Mouse (Mus musculus) liver, embryonic 14.5 days (tissue): ENCODE results near the gene Efna1. TPM values are rescaled to one million over a fixed set of nuclear protein-coding genes. Genes with fewer than 3 reads are reported as not detected.

Experiments
- ATAC-seq: fragments of 200-750 bp; cut with Nextera tagmentation; 2 replicates; pipeline ENCODE4 v1.8.0; 2017; ENCODE audit warnings: moderate number of reproducible peaks, mild to moderate bottlenecking, moderate library complexity; ENCODE audit not compliant: insufficient read depth
- DNase-seq, 3 experiments: peaks; one replicate each; pipeline ENCODE4 v3.0.0-alpha.2; 2012 to 2013; ENCODE audit warnings: low read depth in 3 of 3, low spot score in 3 of 3
- H3K27ac ChIP-seq: fragments of 300-500 bp; sonication (generic); 2 replicates; pipeline ENCODE4 v1.5.1; 2014; ENCODE audit warnings: moderate library complexity, mild to moderate bottlenecking, control low read depth, inconsistent platforms
- H3K27me3 ChIP-seq: fragments of 300-500 bp; sonication (generic); 2 replicates; pipeline ENCODE4 v1.6.1; 2014; ENCODE audit warnings: mild to moderate bottlenecking, low read length, moderate library complexity; ENCODE audit not compliant: control insufficient read depth, insufficient read depth
- H3K36me3 ChIP-seq: fragments of 300-500 bp; sonication (generic); replicated peaks from 2 replicates; pipeline ENCODE4 v1.6.1; 2014; ENCODE audit warnings: low read depth; ENCODE audit not compliant: control insufficient read depth, insufficient read depth
- H3K4me1 ChIP-seq, 2 experiments: fragments of 200-500 bp in 1 of 2; fragments of 300-500 bp in 1 of 2; sonication (generic) in 1 of 2; replicated peaks; 2 replicates each; pipeline ENCODE4 v1.6.1; 2012 to 2014; ENCODE audit warnings: antibody characterized with exemption in 1 of 2, inconsistent platforms in 1 of 2, low read length in 1 of 2; ENCODE audit not compliant: control insufficient read depth in 2 of 2, insufficient read depth in 2 of 2
- H3K4me2 ChIP-seq: fragments of 300-500 bp; sonication (generic); 2 replicates; pipeline ENCODE4 v1.6.1; 2014; ENCODE audit warnings: low read depth, mild to moderate bottlenecking, control low read depth, moderate library complexity
- H3K4me3 ChIP-seq, 2 experiments: fragments of 200-500 bp in 1 of 2; fragments of 300-500 bp in 1 of 2; sonication (generic) in 1 of 2; 2 replicates each; pipeline ENCODE4 v1.5.1; 2012 to 2014; ENCODE audit warnings: low read depth in 2 of 2, low read length in 2 of 2, mild to moderate bottlenecking in 2 of 2, control low read depth in 1 of 2, inconsistent platforms in 1 of 2, moderate library complexity in 1 of 2; ENCODE audit not compliant: insufficient read depth in 1 of 2
- H3K9ac ChIP-seq: fragments of 300-500 bp; sonication (generic); replicated peaks from 2 replicates; pipeline ENCODE4 v1.6.1; 2014; ENCODE audit warnings: mild to moderate bottlenecking, control low read depth, moderate library complexity
- H3K9me3 ChIP-seq: fragments of 300-500 bp; sonication (generic); 2 replicates; pipeline ENCODE4 v1.6.1; 2016; ENCODE audit warnings: low read length, mixed read lengths; ENCODE audit not compliant: control insufficient read depth
- CTCF ChIP-seq: IDR thresholded peaks from 2 replicates; pipeline ENCODE4 v1.5.1; 2016; ENCODE audit warnings: antibody characterized with exemption, low read depth, control low read depth
- EP300 ChIP-seq: IDR thresholded peaks from 2 replicates; pipeline ENCODE4 v1.6.1; 2016; ENCODE audit warnings: antibody characterized with exemption, low read depth
- WGBS: fragments of 180-500 bp; shearing (Covaris S2); extraction: QIAGEN DNeasy Blood & Tissue Kit; methylation state at CpG from one replicate; pipeline ENCODE4 v1.1.7; 2014; ENCODE audit not compliant: insufficient replicate concordance; 5-methylcytosine and 5-hydroxymethylcytosine counted together
- polyA plus RNA-seq, 2 experiments: library from polyadenylated mRNA; depleted of rRNA in 1 of 2; stranded (reverse) in 1 of 2; unstranded in 1 of 2; fragments of >200 nt; fragmentation: Nextera tagmentation in 1 of 2; extraction: Ambion mirVana in 1 of 2; gene quantifications; 2 replicates each; pipeline versions ENCODE4 v1.2.1 to v1.2.3; 2012 to 2014

Efna1 gene
- polyA plus RNA-seq, 2 experiments: 2.9 to 3.7 TPM

DNA sequence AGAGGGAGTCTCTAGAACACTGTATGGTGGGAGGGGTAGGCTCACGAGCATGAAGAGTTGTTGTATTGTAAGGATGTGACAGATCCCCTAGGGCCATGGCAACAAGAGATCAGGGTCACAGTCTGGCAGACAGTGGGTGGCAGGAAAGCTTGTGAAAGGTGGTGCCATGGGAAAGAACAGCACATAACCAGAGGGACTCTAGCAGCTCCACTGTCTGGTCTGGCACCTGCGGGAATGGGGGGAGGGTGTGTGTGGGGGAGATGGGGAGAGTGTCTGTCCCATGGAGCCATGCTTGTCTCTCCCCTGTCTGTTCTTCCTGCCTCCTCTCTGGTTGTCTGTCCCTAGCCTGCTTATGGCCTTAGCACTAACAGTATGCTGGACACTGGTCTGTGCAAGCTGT is 4.6 kb upstream of the Efna1 start:
- H3K4me3 ChIP-seq: no peak overlapping the region
- no peak for DNase-seq
- no peak overlapping the region for H3K9ac ChIP-seq
- no peaks in the 10 kb centered on the region for H3K4me1 ChIP-seq
- no peaks in the 10 kb centered on the region for H3K36me3 ChIP-seq
- 50% methylated on average over 2 of the region's 2 CpGs for WGBS
- no peak overlapping the region for H3K27ac ChIP-seq
- H3K4me2 ChIP-seq: no peak overlapping the region
- no peak for ATAC-seq
- peaks cover 15% of the 10 kb centered on the region for H3K27me3 ChIP-seq
- H3K9me3 ChIP-seq: no peaks in the 10 kb centered on the region
- TF ChIP-seq EP300: no peak
- no peak for TF ChIP-seq CTCF

DNA sequence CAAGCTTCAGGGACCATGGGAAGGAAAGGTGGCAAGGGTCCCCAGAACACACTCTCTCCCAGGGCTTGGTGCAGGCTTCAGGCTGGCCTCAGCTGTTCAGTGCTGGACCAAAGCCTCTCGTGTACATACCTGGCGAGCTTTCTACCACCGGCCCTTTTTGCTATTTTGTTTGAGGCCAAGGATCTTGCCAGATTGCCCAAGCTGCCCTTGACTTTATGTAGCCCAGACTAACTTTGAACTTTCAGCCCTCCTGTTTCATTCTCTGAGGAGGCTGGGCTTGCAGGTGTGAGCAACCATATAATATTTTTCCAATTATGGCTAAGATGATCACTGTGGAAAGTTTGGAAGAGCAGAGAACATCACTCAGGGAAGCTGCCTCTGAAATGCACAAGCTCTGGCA is 3.3 kb upstream of the Efna1 start:
- Histone ChIP-seq H3K36me3 (no peaks in the 10 kb centered on the region), H3K9ac (no peak overlapping the region), H3K27me3 (peaks cover 27% of the 10 kb centered on the region), H3K27ac (no peak overlapping the region), H3K4me1 (no peaks in the 10 kb centered on the region), H3K9me3 (no peaks in the 10 kb centered on the region), H3K4me3 (no peak overlapping the region), H3K4me2 (no peak overlapping the region)
- 69% methylated on average over 3 of the region's 3 CpGs for WGBS
- TF ChIP-seq CTCF (no peak), EP300 (no peak)
- DNase-seq (no peak), ATAC-seq (no peak)

DNA sequence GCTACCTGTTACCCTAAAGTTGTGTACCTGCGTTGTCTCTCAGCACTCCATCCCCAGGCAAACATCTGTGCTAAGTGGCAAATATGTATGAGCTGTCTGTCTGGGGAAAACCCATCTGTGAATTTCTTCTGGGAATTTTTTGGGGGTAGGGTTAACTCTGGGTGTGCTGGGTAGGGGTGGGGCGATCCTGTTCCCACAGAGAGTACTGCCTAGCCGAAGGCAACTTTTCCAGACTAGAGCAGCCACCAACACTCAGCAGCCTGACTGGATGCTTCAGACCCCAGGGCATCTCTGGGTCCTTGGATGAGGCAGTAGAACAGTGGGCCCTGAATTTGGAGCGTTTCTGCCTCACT is 1.3 kb upstream of the Efna1 start:
- H3K9ac ChIP-seq: no peak overlapping the region
- TF ChIP-seq CTCF (no peak), EP300 (no peak)
- H3K4me1 ChIP-seq: no peaks in the 10 kb centered on the region
- DNase-seq (no peak), ATAC-seq (no peak)
- H3K27me3 ChIP-seq: peaks cover 44% of the 10 kb centered on the region
- H3K9me3 ChIP-seq: no peaks in the 10 kb centered on the region
- WGBS: 21% methylated on average over 4 of the region's 4 CpGs
- H3K27ac ChIP-seq: no peak overlapping the region
- H3K4me2 ChIP-seq: no peak overlapping the region
- no peaks in the 10 kb centered on the region for H3K36me3 ChIP-seq
- no peak overlapping the region for H3K4me3 ChIP-seq

DNA sequence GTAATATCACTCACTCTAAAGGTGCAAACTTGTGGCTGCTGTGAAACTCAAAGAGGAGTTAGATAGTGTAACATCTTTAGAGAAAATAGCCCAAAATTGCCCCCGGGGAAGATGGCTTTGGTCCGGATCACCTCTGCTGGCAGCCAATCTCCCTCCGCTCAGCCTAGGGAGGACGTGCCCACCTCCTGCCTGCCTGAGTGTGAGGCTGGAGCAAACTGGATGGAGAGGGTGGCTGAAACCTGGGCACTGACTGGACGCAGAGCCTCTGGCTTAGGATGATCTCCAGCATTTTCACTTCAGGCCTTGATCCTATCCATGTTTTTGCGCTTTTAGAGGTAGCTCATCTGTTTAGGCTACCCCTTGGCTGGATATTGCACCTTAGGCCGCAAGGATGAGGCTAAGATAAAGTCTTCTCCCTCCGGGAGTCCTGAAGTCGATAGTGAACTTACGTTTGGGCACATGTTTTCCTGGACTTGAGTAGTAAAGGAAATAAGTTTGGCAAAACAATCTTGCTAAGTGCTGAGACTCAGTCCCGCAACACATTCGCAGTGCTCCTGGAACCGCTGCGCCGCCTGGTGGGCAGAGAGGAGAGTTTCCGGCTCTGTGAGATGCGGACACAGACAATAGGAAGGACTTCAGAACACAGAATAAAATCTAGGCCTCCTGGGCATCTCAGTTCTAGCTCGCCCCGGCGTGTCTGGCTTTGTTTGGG is 793 bp upstream of the Efna1 start:
- H3K4me3 ChIP-seq: no peak overlapping the region; a peak in 1 of 4 replicates
- ATAC-seq: no peak; the same call in 1 of the 2 replicates
- H3K9ac ChIP-seq: no peak overlapping the region
- peak in 2 of 3 experiments; percentile 30 to 58 for DNase-seq
- WGBS: 12% methylated on average over 20 of the region's 20 CpGs
- H3K9me3 ChIP-seq: no peaks in the 10 kb centered on the region
- no peaks in the 10 kb centered on the region for H3K36me3 ChIP-seq
- H3K27ac ChIP-seq: no peak overlapping the region
- peaks cover 44% of the 10 kb centered on the region for H3K27me3 ChIP-seq
- H3K4me1 ChIP-seq: no peaks in the 10 kb centered on the region
- H3K4me2 ChIP-seq: peak overlapping the region; percentile 48
- peak; percentile 91 for TF ChIP-seq CTCF
- TF ChIP-seq EP300: no peak

DNA sequence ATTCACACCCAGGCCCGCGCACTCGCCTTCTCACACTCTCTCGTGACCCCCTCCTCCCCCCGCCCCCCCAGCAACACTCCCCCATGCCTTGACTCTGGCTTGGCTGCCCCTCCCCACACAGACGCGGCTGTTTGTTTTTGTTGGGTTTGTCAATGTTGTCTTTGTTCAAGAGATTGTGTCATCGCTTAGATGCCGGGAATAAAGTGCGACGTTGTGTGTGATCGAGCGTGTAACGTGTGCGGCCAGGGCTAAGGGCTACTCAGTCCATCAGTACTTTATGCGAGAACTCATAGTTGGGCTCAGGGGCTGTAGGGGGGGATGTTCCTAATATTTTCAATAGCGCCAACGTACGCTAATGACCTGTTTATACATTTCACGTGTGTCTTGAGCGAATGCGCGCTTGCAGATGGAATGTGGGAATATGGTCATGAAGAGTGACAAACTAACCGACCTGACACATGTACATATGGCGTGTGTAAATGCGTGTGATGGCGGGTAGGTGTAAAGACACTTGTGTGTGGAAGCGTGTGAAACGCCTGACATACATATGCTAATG is 814 bp downstream of the Efna1 start:
- H3K4me2 ChIP-seq: peak overlapping the region; percentile 48
- H3K4me1 ChIP-seq: no peaks in the 10 kb centered on the region
- WGBS: under 1% methylated on average over 28 of the region's 29 CpGs
- H3K9me3 ChIP-seq: no peaks in the 10 kb centered on the region
- H3K4me3 ChIP-seq: peak overlapping the region; percentile 46 to 49
- H3K9ac ChIP-seq: no peak overlapping the region
- no peak for TF ChIP-seq CTCF
- H3K27ac ChIP-seq: no peak overlapping the region
- peaks cover 44% of the 10 kb centered on the region for H3K27me3 ChIP-seq
- no peaks in the 10 kb centered on the region for H3K36me3 ChIP-seq
- DNase-seq (no peak), ATAC-seq (no peak)
